Mouse (Mus musculus) stomach, postnatal 0 days (tissue): ENCODE results near the gene Tbata.

Experiments used
- CTCF ChIP-seq: IDR thresholded peaks from 2 replicates; pipeline ENCODE4 v1.5.1; 2016; ENCODE audit warnings: antibody characterized with exemption, low read depth, mild to moderate bottlenecking, moderate library complexity
- EP300 ChIP-seq: optimal IDR thresholded peaks from 2 replicates; pipeline ENCODE3; 2016; ENCODE audit warnings: antibody characterized with exemption

GRCm38 (mm10) chr10:61155611-61156010, 16.1 kb upstream of the Tbata start:
- TF ChIP-seq CTCF: no peak
- TF ChIP-seq EP300: no peak
